Mouse (Mus musculus) limb, embryonic 13.5 days (tissue): Measurements from ENCODE around the gene Frem2. TPM values are rescaled to one million over a fixed set of nuclear protein-coding genes. Genes with fewer than 3 reads are reported as not detected.
A peak's percentile ranks its signal among the peaks of the same experiment; 100 is the strongest.

ENCODE experiments used
- ATAC-seq: fragments of 200-750 bp; cut with Nextera tagmentation; 2 replicates; pipeline ENCODE4 v1.8.0; 2017; ENCODE audit warnings: low read depth, moderate number of reproducible peaks, moderate TSS enrichment; ENCODE audit not compliant: low FRiP score
- H3K27ac ChIP-seq: fragments of 300-500 bp; sonication (generic); 2 replicates; pipeline ENCODE4 v1.5.1; 2015; ENCODE audit warnings: inconsistent platforms, mild to moderate bottlenecking, moderate library complexity
- H3K27me3 ChIP-seq: fragments of 300-500 bp; sonication (generic); 2 replicates; pipeline ENCODE4 v1.6.1; 2015; ENCODE audit warnings: mild to moderate bottlenecking, inconsistent platforms
- H3K36me3 ChIP-seq: fragments of 300-500 bp; sonication (generic); 2 replicates; pipeline ENCODE4 v1.6.1; 2015; ENCODE audit warnings: inconsistent platforms, mild to moderate bottlenecking, moderate library complexity
- H3K4me1 ChIP-seq: fragments of 300-500 bp; sonication (generic); 2 replicates; pipeline ENCODE4 v1.6.1; 2015; ENCODE audit warnings: inconsistent platforms
- H3K4me2 ChIP-seq: fragments of 300-500 bp; sonication (generic); replicated peaks from 2 replicates; pipeline ENCODE4 v1.6.1; 2015; ENCODE audit warnings: inconsistent platforms, mild to moderate bottlenecking, moderate library complexity
- H3K4me3 ChIP-seq: fragments of 300-500 bp; sonication (generic); 2 replicates; pipeline ENCODE4 v1.5.1; 2015; ENCODE audit warnings: moderate library complexity, mild to moderate bottlenecking, inconsistent platforms
- H3K9ac ChIP-seq: fragments of 300-500 bp; sonication (generic); 2 replicates; pipeline ENCODE4 v1.6.1; 2015; ENCODE audit warnings: mild to moderate bottlenecking, inconsistent platforms
- H3K9me3 ChIP-seq: fragments of 300-500 bp; sonication (generic); 2 replicates; pipeline ENCODE4 v1.6.1; 2016; ENCODE audit warnings: inconsistent platforms
- WGBS: fragments of 180-500 bp; shearing (Covaris S2); methylation state at CpG from one replicate; pipeline ENCODE4 v1.1.7; 2015; 5-methylcytosine and 5-hydroxymethylcytosine counted together
- polyA plus RNA-seq: library from polyadenylated mRNA; unstranded; fragments of >200 nt; fragmentation: Nextera tagmentation; extraction: Ambion mirVana; gene quantifications from 2 replicates; pipeline ENCODE4 v1.2.1, GENCODE M21; 2015

Frem2 gene
- polyA plus RNA-seq, 1 experiment from 2014 or later = 6.8 TPM

GRCm38 (mm10) chr3:53611106-53611505, 46.0 kb downstream of the Frem2 start:
- no peaks in the 10 kb centered on the region for H3K4me1 ChIP-seq
- no peak for ATAC-seq
- WGBS = 71% methylated on average over 3 of the region's 3 CpGs
- no peak overlapping the region for H3K4me3 ChIP-seq
- no peaks in the 10 kb centered on the region for H3K9me3 ChIP-seq
- no peak overlapping the region for H3K4me2 ChIP-seq
- H3K9ac ChIP-seq = no peak overlapping the region
- no peaks in the 10 kb centered on the region for H3K36me3 ChIP-seq
- no peak overlapping the region for H3K27ac ChIP-seq
- no peaks in the 10 kb centered on the region for H3K27me3 ChIP-seq

GRCm38 (mm10) chr3:53609851-53610250, 47.3 kb downstream of the Frem2 start:
- 64% methylated on average over 4 of the region's 4 CpGs for WGBS
- Histone ChIP-seq H3K27me3 (no peaks in the 10 kb centered on the region), H3K27ac (no peak overlapping the region), H3K4me2 (no peak overlapping the region), H3K36me3 (no peaks in the 10 kb centered on the region), H3K4me1 (no peaks in the 10 kb centered on the region), H3K4me3 (no peak overlapping the region), H3K9me3 (peaks cover 8% of the 10 kb centered on the region), H3K9ac (no peak overlapping the region)
- ATAC-seq = no peak

GRCm38 (mm10) chr3:53600140-53600539, 57.0 kb downstream of the Frem2 start:
- Histone ChIP-seq H3K36me3 (no peaks in the 10 kb centered on the region), H3K4me2 (no peak overlapping the region), H3K27ac (no peak overlapping the region), H3K4me1 (peaks cover 35% of the 10 kb centered on the region), H3K4me3 (no peak overlapping the region), H3K9ac (no peak overlapping the region), H3K27me3 (no peaks in the 10 kb centered on the region), H3K9me3 (peaks cover 1% of the 10 kb centered on the region)
- no peak for ATAC-seq
- WGBS = 26% methylated on average over 4 of the region's 4 CpGs

DNA sequence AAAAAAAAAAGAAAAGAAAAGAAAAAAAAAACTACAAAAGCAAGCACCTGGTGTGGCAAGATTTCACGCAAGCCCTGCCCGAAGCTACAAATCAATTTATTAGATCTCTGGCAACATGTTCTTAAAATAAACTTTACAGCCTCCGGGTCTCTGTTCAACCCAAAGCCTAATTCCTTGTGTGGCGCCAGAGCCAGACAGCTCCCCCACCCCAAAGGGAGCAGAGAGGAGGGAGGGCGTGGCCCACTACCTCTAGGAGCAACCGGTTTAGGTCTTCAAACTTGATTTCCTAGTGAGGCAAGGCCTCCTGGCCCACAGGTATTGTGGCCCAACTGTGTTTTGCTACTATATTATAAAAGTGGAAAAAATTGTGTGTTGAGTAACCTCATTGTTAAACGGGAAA, 57.8 kb downstream of the Frem2 start:
- Histone ChIP-seq H3K27me3 (no peaks in the 10 kb centered on the region), H3K4me2 (no peak overlapping the region), H3K27ac (peak overlapping the region; percentile 23; the same call in 1 of the 2 replicates), H3K36me3 (no peaks in the 10 kb centered on the region), H3K9me3 (no peaks in the 10 kb centered on the region), H3K4me3 (no peak overlapping the region), H3K9ac (no peak overlapping the region), H3K4me1 (peaks cover 35% of the 10 kb centered on the region)
- ATAC-seq = peak; percentile 58; the same call in 1 of the 2 replicates
- 4% methylated on average over 7 of the region's 7 CpGs for WGBS

DNA sequence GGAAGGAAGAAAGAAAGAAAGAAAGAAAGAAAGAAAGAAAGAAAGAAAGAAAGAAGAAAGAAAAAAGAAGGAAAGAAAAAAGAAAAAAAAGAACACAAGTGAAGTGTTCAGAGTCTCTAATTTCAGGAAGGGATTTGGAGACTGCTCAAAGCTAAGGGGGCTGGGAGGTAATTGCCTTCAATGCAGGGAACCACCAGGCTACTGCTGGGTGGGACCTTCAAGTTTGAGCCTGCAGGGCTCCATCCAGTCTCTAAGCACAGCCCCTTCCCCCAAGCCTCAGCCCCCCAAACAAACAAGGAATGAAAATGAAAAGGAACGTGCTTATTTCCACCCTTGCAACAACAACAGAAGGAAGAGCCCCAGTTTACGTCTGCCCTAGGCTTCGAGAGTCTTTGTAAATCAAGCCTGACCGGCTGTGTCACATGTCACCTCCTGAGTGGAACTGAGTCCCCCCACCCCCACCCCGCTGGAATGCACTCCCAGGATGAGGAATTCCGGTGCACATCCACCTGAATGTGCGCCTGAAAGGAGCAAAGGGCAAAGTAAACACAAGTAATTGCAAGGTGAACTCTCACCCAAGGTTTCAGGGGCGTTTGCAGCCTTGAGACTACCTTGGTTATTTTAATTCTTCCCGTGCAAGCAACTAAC, 58.9 kb downstream of the Frem2 start:
- no peaks in the 10 kb centered on the region for H3K9me3 ChIP-seq
- no peaks in the 10 kb centered on the region for H3K36me3 ChIP-seq
- no peak overlapping the region for H3K9ac ChIP-seq
- no peak for ATAC-seq
- peaks cover 35% of the 10 kb centered on the region for H3K4me1 ChIP-seq
- H3K27ac ChIP-seq = peak overlapping the region; percentile 58; the same call in 1 of the 2 replicates
- H3K27me3 ChIP-seq = no peaks in the 10 kb centered on the region
- H3K4me3 ChIP-seq = no peak overlapping the region
- peak overlapping the region; percentile 39 for H3K4me2 ChIP-seq
- 3% methylated on average over 9 of the region's 9 CpGs for WGBS

DNA sequence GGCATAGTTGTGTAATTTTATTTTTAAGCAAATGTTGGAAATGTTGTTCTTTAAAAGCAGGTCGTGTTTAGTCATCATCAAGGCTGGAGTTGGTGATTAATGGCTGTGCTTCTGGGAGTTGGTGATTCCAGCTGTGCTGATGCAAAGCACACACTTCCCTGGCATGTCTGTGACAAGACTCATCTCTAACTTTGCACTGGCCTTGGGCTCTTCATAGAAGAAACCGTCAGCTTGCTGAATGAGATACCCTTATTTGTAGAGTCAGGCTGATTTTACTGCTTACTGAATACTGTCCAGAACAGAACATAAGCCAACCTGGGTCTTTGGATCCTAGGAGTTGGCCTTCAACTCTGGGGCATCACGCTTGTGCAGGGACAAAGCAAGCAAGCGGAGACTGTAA, 62.7 kb downstream of the Frem2 start:
- Histone ChIP-seq H3K4me3 (no peak overlapping the region), H3K36me3 (no peaks in the 10 kb centered on the region), H3K9me3 (no peaks in the 10 kb centered on the region), H3K27me3 (no peaks in the 10 kb centered on the region), H3K9ac (no peak overlapping the region), H3K4me1 (peaks cover 34% of the 10 kb centered on the region), H3K4me2 (no peak overlapping the region), H3K27ac (no peak overlapping the region)
- WGBS = 60% methylated on average over 4 of the region's 4 CpGs
- ATAC-seq = no peak

DNA sequence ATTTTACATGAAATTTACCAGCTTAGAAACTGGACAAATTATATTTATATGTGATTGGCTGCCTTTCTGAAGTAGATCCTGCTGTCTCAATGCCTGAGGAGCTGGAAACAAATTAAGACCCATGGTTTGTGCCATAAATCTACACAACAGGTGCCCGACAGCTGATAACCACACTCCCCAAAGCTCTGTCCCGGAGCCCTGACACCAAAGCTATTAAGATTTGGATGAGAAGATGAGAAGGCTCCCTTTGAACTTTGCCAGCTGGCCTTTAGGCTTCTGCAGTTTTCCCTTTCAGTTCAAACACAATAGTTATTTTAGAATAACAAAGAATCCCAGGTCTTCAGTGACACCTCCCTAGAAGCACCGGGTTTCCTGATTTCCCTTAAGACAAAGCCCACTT, 63.4 kb downstream of the Frem2 start:
- peaks cover 27% of the 10 kb centered on the region for H3K4me1 ChIP-seq
- no peak for ATAC-seq
- WGBS = 5% methylated on average over 3 of the region's 3 CpGs
- H3K9me3 ChIP-seq = no peaks in the 10 kb centered on the region
- H3K36me3 ChIP-seq = no peaks in the 10 kb centered on the region
- H3K4me2 ChIP-seq = no peak overlapping the region
- no peak overlapping the region for H3K4me3 ChIP-seq
- H3K27ac ChIP-seq = no peak overlapping the region
- H3K27me3 ChIP-seq = no peaks in the 10 kb centered on the region
- no peak overlapping the region for H3K9ac ChIP-seq

- H3K27ac ChIP-seq = no peak overlapping the region
- WGBS = 95% methylated on average over 7 of the region's 7 CpGs
These were observed 65.1 kb downstream of the Frem2 start for GRCm38 (mm10) chr3:53592036-53592435.

GRCm38 (mm10) chr3:53590139-53590621, 67.0 kb downstream of the Frem2 start:
- no peak overlapping the region for H3K4me2 ChIP-seq
- no peaks in the 10 kb centered on the region for H3K9me3 ChIP-seq
- H3K9ac ChIP-seq = no peak overlapping the region
- H3K4me1 ChIP-seq = peaks cover 10% of the 10 kb centered on the region
- no peaks in the 10 kb centered on the region for H3K36me3 ChIP-seq
- H3K27ac ChIP-seq = no peak overlapping the region
- 2% methylated on average over 2 of the region's 2 CpGs for WGBS
- no peak overlapping the region for H3K4me3 ChIP-seq
- ATAC-seq = peak; percentile 48; the same call in 1 of the 2 replicates
- H3K27me3 ChIP-seq = no peaks in the 10 kb centered on the region

More at GRCm38 (mm10) chr3:53592036-53592435, 65.1 kb downstream of the Frem2 start:
- Histone ChIP-seq H3K36me3 (no peaks in the 10 kb centered on the region), H3K9ac (no peak overlapping the region), H3K4me1 (peaks cover 13% of the 10 kb centered on the region), H3K4me3 (no peak overlapping the region), H3K27me3 (no peaks in the 10 kb centered on the region), H3K9me3 (no peaks in the 10 kb centered on the region), H3K4me2 (no peak overlapping the region)
- ATAC-seq = no peak

DNA sequence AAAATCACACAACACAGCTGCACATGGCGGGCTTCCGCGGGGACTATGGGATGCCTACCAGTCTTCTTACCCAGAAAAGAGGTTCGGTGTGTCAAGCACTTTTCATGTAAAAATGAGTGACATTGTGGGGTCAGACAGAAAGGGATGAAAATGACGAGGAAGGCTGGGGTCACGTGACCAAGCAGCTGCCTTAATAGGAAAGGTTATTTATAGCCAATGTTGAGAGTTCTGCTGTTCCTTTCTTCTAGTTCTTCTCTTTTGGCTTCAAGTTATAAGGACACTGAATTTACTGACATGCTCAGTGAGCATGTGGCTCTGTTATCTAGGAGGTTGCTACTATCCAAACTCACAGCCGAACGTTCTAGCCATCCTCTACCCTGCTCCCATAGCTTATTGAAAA, 73.9 kb downstream of the Frem2 start:
- Histone ChIP-seq H3K4me3 (no peak overlapping the region), H3K9me3 (no peaks in the 10 kb centered on the region), H3K4me2 (no peak overlapping the region), H3K9ac (no peak overlapping the region), H3K36me3 (no peaks in the 10 kb centered on the region), H3K27me3 (no peaks in the 10 kb centered on the region), H3K4me1 (no peaks in the 10 kb centered on the region), H3K27ac (no peak overlapping the region)
- 90% methylated on average over 8 of the region's 8 CpGs for WGBS
- no peak for ATAC-seq

DNA sequence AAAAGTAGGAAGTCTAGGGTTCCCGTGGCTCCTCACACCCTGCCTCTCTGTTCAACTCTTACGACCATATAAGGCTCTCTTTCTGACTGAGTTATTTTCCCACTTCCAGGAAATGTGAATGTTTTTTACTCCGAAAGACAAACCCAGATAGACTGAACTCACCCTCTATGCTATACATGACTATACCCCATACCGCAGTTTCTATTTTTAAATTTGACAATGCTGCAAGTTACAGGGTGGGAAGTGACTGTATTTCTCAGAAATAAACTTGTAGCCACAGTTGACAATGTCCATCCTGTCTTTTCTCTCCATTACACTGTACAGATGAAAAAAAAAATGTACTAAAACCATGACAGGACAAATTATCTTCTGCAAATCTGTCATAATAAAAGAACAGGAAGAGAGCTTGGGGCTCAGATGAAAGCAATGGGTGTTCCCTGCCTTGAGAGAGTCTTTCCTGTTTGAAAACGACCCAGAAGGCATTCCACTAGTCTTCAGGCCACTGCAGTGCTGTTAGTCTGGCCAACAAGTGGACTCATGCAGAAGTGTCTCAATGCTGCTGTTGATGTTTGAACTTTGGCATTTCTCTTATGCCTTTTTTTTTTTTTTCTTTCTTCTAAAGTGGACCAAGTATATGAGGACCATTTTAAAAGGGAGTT, 76.4 kb downstream of the Frem2 start:
- no peaks in the 10 kb centered on the region for H3K9me3 ChIP-seq
- 64% methylated on average over 5 of the region's 5 CpGs for WGBS
- no peak overlapping the region for H3K4me3 ChIP-seq
- H3K36me3 ChIP-seq = no peaks in the 10 kb centered on the region
- no peak overlapping the region for H3K27ac ChIP-seq
- H3K27me3 ChIP-seq = no peaks in the 10 kb centered on the region
- no peak overlapping the region for H3K9ac ChIP-seq
- no peaks in the 10 kb centered on the region for H3K4me1 ChIP-seq
- no peak overlapping the region for H3K4me2 ChIP-seq
- ATAC-seq = no peak

- H3K4me1 ChIP-seq = no peaks in the 10 kb centered on the region
- H3K36me3 ChIP-seq = no peaks in the 10 kb centered on the region
- no peaks in the 10 kb centered on the region for H3K9me3 ChIP-seq
- H3K9ac ChIP-seq = no peak overlapping the region
- no peaks in the 10 kb centered on the region for H3K27me3 ChIP-seq
- H3K4me2 ChIP-seq = no peak overlapping the region
- ATAC-seq = no peak
- WGBS = 90% methylated on average over 10 of the region's 10 CpGs
- no peak overlapping the region for H3K4me3 ChIP-seq
- no peak overlapping the region for H3K27ac ChIP-seq
These were observed 77.9 kb downstream of the Frem2 start for GRCm38 (mm10) chr3:53579121-53579704.
